Mouse (Mus musculus) myocyte (in vitro differentiated cells): Measurements from ENCODE around the gene Zfp654.

Source experiments
- CEBPB ChIP-seq: IDR thresholded peaks from 2 replicates; pipeline ENCODE4 v1.6.1; 2011; ENCODE audit warnings: mild to moderate bottlenecking, moderate library complexity; ENCODE audit not compliant: poor library complexity, insufficient read depth, severe bottlenecking
- E2F4 ChIP-seq: IDR thresholded peaks from one replicate; pipeline ENCODE4 v1.6.1; 2011; ENCODE audit warnings: mild to moderate bottlenecking, control low read depth, moderate library complexity; ENCODE audit not compliant: insufficient read depth
- MAX ChIP-seq: IDR thresholded peaks from one replicate; pipeline ENCODE4 v1.6.1; 2011; ENCODE audit warnings: low read depth, mild to moderate bottlenecking, control low read depth
- POLR2A ChIP-seq: IDR thresholded peaks from one replicate; pipeline ENCODE4 v1.6.1; 2011; ENCODE audit warnings: low read depth, mild to moderate bottlenecking, control low read depth, moderate library complexity; ENCODE audit not compliant: insufficient read length
- POLR2AphosphoS2 ChIP-seq: IDR thresholded peaks from one replicate; pipeline ENCODE4 v1.6.1; 2011; ENCODE audit warnings: low read depth, control low read depth; ENCODE audit not compliant: insufficient read length
- TCF12 ChIP-seq: IDR thresholded peaks from one replicate; pipeline ENCODE4 v1.6.1; 2011; ENCODE audit warnings: mild to moderate bottlenecking, control low read depth; ENCODE audit not compliant: poor library complexity, insufficient read depth, severe bottlenecking
- USF1 ChIP-seq: IDR thresholded peaks from one replicate; pipeline ENCODE4 v1.6.1; 2011; ENCODE audit warnings: low read depth, mild to moderate bottlenecking, control low read depth, moderate library complexity

DNA sequence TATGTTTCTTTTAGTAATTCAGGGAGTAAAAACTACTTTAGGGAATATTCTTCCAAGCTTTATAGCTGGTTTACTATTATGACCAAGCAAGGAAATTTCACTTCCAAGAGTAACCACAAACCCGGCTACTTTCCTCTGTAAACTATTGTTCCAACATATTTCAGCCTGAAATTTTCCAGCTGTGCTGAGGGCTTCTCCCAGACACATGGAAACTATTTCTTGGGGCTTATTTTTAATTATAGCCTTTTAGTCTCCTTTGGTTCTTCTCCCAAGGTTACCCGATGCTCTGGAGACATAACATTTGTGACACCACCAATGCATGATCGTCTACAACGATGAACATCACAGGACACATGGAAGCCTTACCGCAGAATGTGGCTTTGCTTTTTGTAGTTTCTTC, 114.2 kb downstream of the Zfp654 start:
- TF ChIP-seq E2F4: no peak
- no peak for TF ChIP-seq POLR2A
- TF ChIP-seq TCF12: no peak
- no peak for TF ChIP-seq USF1
- TF ChIP-seq CEBPB: no peak
- TF ChIP-seq MAX: no peak
- no peak for TF ChIP-seq POLR2AphosphoS2
